Mouse (Mus musculus) stomach, postnatal 0 days (tissue): Measurements from ENCODE around the gene Srgap2.

Experiments used
- CTCF ChIP-seq: IDR thresholded peaks from 2 replicates; pipeline ENCODE4 v1.5.1; 2016; ENCODE audit warnings: antibody characterized with exemption, low read depth, mild to moderate bottlenecking, moderate library complexity
- EP300 ChIP-seq: optimal IDR thresholded peaks from 2 replicates; pipeline ENCODE3; 2016; ENCODE audit warnings: antibody characterized with exemption

DNA sequence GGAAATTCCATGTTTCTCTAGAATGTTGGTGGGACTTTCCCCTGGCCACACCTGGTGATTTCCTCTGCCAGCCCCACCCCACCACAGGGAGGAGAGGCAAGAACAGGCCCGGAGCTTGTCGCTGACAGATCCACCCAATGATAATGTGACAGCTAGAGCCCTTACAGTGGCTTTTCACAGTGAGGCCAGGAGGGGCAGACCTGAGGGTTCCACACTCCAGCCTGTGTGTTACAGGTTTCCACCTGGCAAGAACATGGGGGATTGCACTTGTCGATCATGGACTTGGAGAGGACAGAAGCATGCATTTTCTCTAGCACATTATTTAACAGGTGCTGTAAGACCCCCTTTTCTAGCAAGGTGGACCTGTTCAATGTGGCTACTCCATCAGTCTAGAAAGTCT, 246.9 kb downstream of the Srgap2 start:
- peak; percentile 38 for TF ChIP-seq CTCF
- TF ChIP-seq EP300 = no peak
